Mouse (Mus musculus): ENCODE measurements around the gene Rmnd5b. TPM values are rescaled to one million over a fixed set of nuclear protein-coding genes. Genes with fewer than 3 reads are reported as not detected.

The Rmnd5b gene
- polyA plus RNA-seq, 1 experiment from 2014 or later, result 77.0 TPM

GRCm38 (mm10) chr11:51652889-51653418 is 17.3 kb upstream of the Rmnd5b start:
- Histone ChIP-seq H3K4me2 (ENCODE audit: low read length) (no peak overlapping the region), H3K4me1 (ENCODE audit: control insufficient read depth, insufficient read depth, low read length) (peaks cover 3% of the 10 kb centered on the region; the same call in 1 of the 2 replicates), H3K9ac (ENCODE audit: low read length) (no peak overlapping the region), H3K27ac (ENCODE audit: low read depth, low read length) (no peak overlapping the region), H3K9me3 (replicated peaks; ENCODE audit: control insufficient read depth, low read length) (no peaks in the 10 kb centered on the region), H3K4me3 (ENCODE audit: low read depth, low read length) (no peak overlapping the region), H3K27me3 (replicated peaks; ENCODE audit: control insufficient read depth, insufficient read depth, low read length) (peaks cover 13% of the 10 kb centered on the region), H3K36me3 (ENCODE audit: control insufficient read depth, insufficient read depth, low read length) (no peaks in the 10 kb centered on the region)
- WGBS, result 92% methylated on average over 4 of the region's 4 CpGs
- DNase-seq (ENCODE audit: low spot score) (no peak), ATAC-seq (no peak)

GRCm38 (mm10) chr11:51650691-51651515 is 15.2 kb upstream of the Rmnd5b start, which contains the start of the genes N4bp3 and D930048N14Rik:
N4bp3 (minus strand) TSS chr11:51650842.
D930048N14Rik (plus strand) TSS chr11:51650954.
- Histone ChIP-seq H3K9ac (ENCODE audit: low read length) (peak within 1 kb of the TSS; percentile 67), H3K4me1 (ENCODE audit: control insufficient read depth, insufficient read depth, low read length) (peaks cover 3% of the 10 kb centered on the region; the same call in 1 of the 2 replicates), H3K27me3 (replicated peaks; ENCODE audit: control insufficient read depth, insufficient read depth, low read length) (peaks cover 13% of the 10 kb centered on the region), H3K36me3 (ENCODE audit: control insufficient read depth, insufficient read depth, low read length) (no peaks in the 10 kb centered on the region), H3K4me3 (ENCODE audit: low read depth, low read length) (peak within 1 kb of the TSS; percentile 54), H3K27ac (ENCODE audit: low read depth, low read length) (no peak within 1 kb of the TSS), H3K9me3 (replicated peaks; ENCODE audit: control insufficient read depth, low read length) (no peaks in the 10 kb centered on the region), H3K4me2 (ENCODE audit: low read length) (peak within 1 kb of the TSS; percentile 93)
- DNase-seq (ENCODE audit: low spot score) (peak; percentile 67), ATAC-seq (peak; percentile 74)
- WGBS, result 1% methylated on average over 63 of the region's 70 CpGs

GRCm38 (mm10) chr11:51650261-51650660 is 14.6 kb upstream of the Rmnd5b start:
- Histone ChIP-seq H3K4me3 (ENCODE audit: low read depth, low read length) (peak overlapping the region; percentile 54), H3K4me1 (ENCODE audit: control insufficient read depth, insufficient read depth, low read length) (peaks cover 3% of the 10 kb centered on the region; the same call in 1 of the 2 replicates), H3K9me3 (replicated peaks; ENCODE audit: control insufficient read depth, low read length) (no peaks in the 10 kb centered on the region), H3K36me3 (ENCODE audit: control insufficient read depth, insufficient read depth, low read length) (no peaks in the 10 kb centered on the region), H3K27me3 (replicated peaks; ENCODE audit: control insufficient read depth, insufficient read depth, low read length) (peaks cover 13% of the 10 kb centered on the region), H3K27ac (ENCODE audit: low read depth, low read length) (no peak overlapping the region), H3K9ac (ENCODE audit: low read length) (peak overlapping the region; percentile 67), H3K4me2 (ENCODE audit: low read length) (peak overlapping the region; percentile 93)
- WGBS, result 0% methylated on average over 28 of the region's 30 CpGs
- ATAC-seq (peak; percentile 19), DNase-seq (ENCODE audit: low spot score) (no peak)

- peak overlapping the region; percentile 67 for H3K9ac ChIP-seq (ENCODE audit: low read length)
- H3K4me3 ChIP-seq (ENCODE audit: low read depth, low read length), result peak overlapping the region; percentile 54
- no peaks in the 10 kb centered on the region for H3K36me3 ChIP-seq (ENCODE audit: control insufficient read depth, insufficient read depth, low read length)
- no peak overlapping the region for H3K27ac ChIP-seq (ENCODE audit: low read depth, low read length)
- ATAC-seq, result peak; percentile 3; the same call in 1 of the 2 replicates
- peaks cover 13% of the 10 kb centered on the region for H3K27me3 ChIP-seq (replicated peaks; ENCODE audit: control insufficient read depth, insufficient read depth, low read length)
- no peak for DNase-seq (ENCODE audit: low spot score)
- 7% methylated on average over 7 of the region's 7 CpGs for WGBS
- H3K4me2 ChIP-seq (ENCODE audit: low read length), result peak overlapping the region; percentile 93
- no peaks in the 10 kb centered on the region for H3K9me3 ChIP-seq (replicated peaks; ENCODE audit: control insufficient read depth, low read length)
- H3K4me1 ChIP-seq (ENCODE audit: control insufficient read depth, insufficient read depth, low read length), result peaks cover 3% of the 10 kb centered on the region; the same call in 1 of the 2 replicates
Measured at GRCm38 (mm10) chr11:51649889-51650199, 14.1 kb upstream of the Rmnd5b start.

GRCm38 (mm10) chr11:51649111-51649888 is 13.6 kb upstream of the Rmnd5b start:
- no peaks in the 10 kb centered on the region for H3K36me3 ChIP-seq (ENCODE audit: control insufficient read depth, insufficient read depth, low read length)
- peaks cover 13% of the 10 kb centered on the region for H3K27me3 ChIP-seq (replicated peaks; ENCODE audit: control insufficient read depth, insufficient read depth, low read length)
- no peak for ATAC-seq
- H3K27ac ChIP-seq (ENCODE audit: low read depth, low read length), result no peak overlapping the region
- peak overlapping the region; percentile 93; the same call in 1 of the 2 replicates for H3K4me2 ChIP-seq (ENCODE audit: low read length)
- peaks cover 3% of the 10 kb centered on the region; the same call in 1 of the 2 replicates for H3K4me1 ChIP-seq (ENCODE audit: control insufficient read depth, insufficient read depth, low read length)
- peak overlapping the region; percentile 54; the same call in 1 of the 2 replicates for H3K4me3 ChIP-seq (ENCODE audit: low read depth, low read length)
- no peaks in the 10 kb centered on the region for H3K9me3 ChIP-seq (replicated peaks; ENCODE audit: control insufficient read depth, low read length)
- 34% methylated on average over 11 of the region's 11 CpGs for whole genome bisulfite sequencing
- H3K9ac ChIP-seq (ENCODE audit: low read length), result 0 out of 2 replicates have a peak overlapping the region, but pooled peaks have one; percentile 67
- no peak for DNase-seq (ENCODE audit: low spot score)

GRCm38 (mm10) chr11:51648566-51648965 is 12.9 kb upstream of the Rmnd5b start:
- Histone ChIP-seq H3K4me1 (ENCODE audit: control insufficient read depth, insufficient read depth, low read length) (peaks cover 3% of the 10 kb centered on the region; the same call in 1 of the 2 replicates), H3K27ac (ENCODE audit: low read depth, low read length) (no peak overlapping the region), H3K4me3 (ENCODE audit: low read depth, low read length) (no peak overlapping the region), H3K36me3 (ENCODE audit: control insufficient read depth, insufficient read depth, low read length) (no peaks in the 10 kb centered on the region), H3K4me2 (ENCODE audit: low read length) (peak overlapping the region; percentile 12; the same call in 1 of the 2 replicates), H3K9ac (ENCODE audit: low read length) (no peak overlapping the region), H3K27me3 (replicated peaks; ENCODE audit: control insufficient read depth, insufficient read depth, low read length) (peaks cover 13% of the 10 kb centered on the region), H3K9me3 (replicated peaks; ENCODE audit: control insufficient read depth, low read length) (no peaks in the 10 kb centered on the region)
- ATAC-seq (no peak), DNase-seq (ENCODE audit: low spot score) (no peak)
- WGBS, result 11% methylated on average over 3 of the region's 3 CpGs

GRCm38 (mm10) chr11:51646751-51647667 is 11.3 kb upstream of the Rmnd5b start:
- H3K27me3 ChIP-seq (replicated peaks; ENCODE audit: control insufficient read depth, insufficient read depth, low read length), result peaks cover 13% of the 10 kb centered on the region
- H3K9me3 ChIP-seq (replicated peaks; ENCODE audit: control insufficient read depth, low read length), result no peaks in the 10 kb centered on the region
- no peak for DNase-seq (ENCODE audit: low spot score)
- no peaks in the 10 kb centered on the region for H3K36me3 ChIP-seq (ENCODE audit: control insufficient read depth, insufficient read depth, low read length)
- 0 out of 2 replicates have a peak overlapping the region, but pooled peaks have one; percentile 14 for H3K27ac ChIP-seq (ENCODE audit: low read depth, low read length)
- 87% methylated on average over 15 of the region's 15 CpGs for WGBS
- H3K9ac ChIP-seq (ENCODE audit: low read length), result no peak overlapping the region
- ATAC-seq, result no peak
- peaks cover 3% of the 10 kb centered on the region; the same call in 1 of the 2 replicates for H3K4me1 ChIP-seq (ENCODE audit: control insufficient read depth, insufficient read depth, low read length)
- H3K4me3 ChIP-seq (ENCODE audit: low read depth, low read length), result no peak overlapping the region
- H3K4me2 ChIP-seq (ENCODE audit: low read length), result no peak overlapping the region

GRCm38 (mm10) chr11:51646245-51646644 is 10.5 kb upstream of the Rmnd5b start:
- Histone ChIP-seq H3K4me3 (ENCODE audit: low read depth, low read length) (no peak overlapping the region), H3K4me2 (ENCODE audit: low read length) (no peak overlapping the region), H3K9me3 (replicated peaks; ENCODE audit: control insufficient read depth, low read length) (no peaks in the 10 kb centered on the region), H3K27me3 (replicated peaks; ENCODE audit: control insufficient read depth, insufficient read depth, low read length) (peaks cover 7% of the 10 kb centered on the region), H3K4me1 (ENCODE audit: control insufficient read depth, insufficient read depth, low read length) (peaks cover 3% of the 10 kb centered on the region; the same call in 1 of the 2 replicates), H3K9ac (ENCODE audit: low read length) (no peak overlapping the region), H3K27ac (ENCODE audit: low read depth, low read length) (no peak overlapping the region), H3K36me3 (ENCODE audit: control insufficient read depth, insufficient read depth, low read length) (no peaks in the 10 kb centered on the region)
- DNase-seq (ENCODE audit: low spot score), result no peak
- ATAC-seq, result no peak
- 87% methylated on average over 7 of the region's 7 CpGs for WGBS

Measured in forebrain, embryonic 14.5 days (tissue).